In genomic region chr3:32472191-32472900, GRCm38 (mm10) we compare ENCODE assay signal across 13 mouse cellular contexts. TPM values are rescaled to one million over a fixed set of nuclear protein-coding genes. Genes with fewer than 3 reads are reported as not detected.
DNase-seq lines count a peak whose midpoint lies in the region; ATAC-seq lines count a peak whose summit lies in the region.
"Had no signal": no experiment of that assay in that cellular context is flagged by ENCODE, and none has a peak within 500 bp of the region (broad histone marks: within the 10 kb centered on the region; RNA-seq: fewer than 3 reads in every experiment).

No protein-coding gene starts in this region.

- 75% methylated on average over 14 of the region's 14 CpGs for WGBS in hindbrain, embryonic 11.5 days
- WGBS in hindbrain, embryonic 12.5 days = 74% methylated on average over 14 of the region's 14 CpGs
- WGBS in heart, embryonic 12.5 days = 45% methylated on average over 14 of the region's 14 CpGs
- 82% methylated on average over 14 of the region's 14 CpGs for WGBS in limb, embryonic 10.5 days

- no peak overlapping the region for H3K9ac ChIP-seq in hindbrain, embryonic 11.5 days (ENCODE audit: low read depth, low read length)
- no peak overlapping the region for H3K9ac ChIP-seq in hindbrain, embryonic 12.5 days
- no peak overlapping the region for H3K9ac ChIP-seq in heart, embryonic 12.5 days
- H3K9ac ChIP-seq: neural tube, embryonic 12.5 days had no signal

- H3K4me3 ChIP-seq in hindbrain, embryonic 11.5 days (ENCODE audit: low read depth, low read length) = no peak overlapping the region
- no peak overlapping the region for H3K4me3 ChIP-seq in hindbrain, embryonic 12.5 days
- H3K4me3 ChIP-seq in heart, embryonic 12.5 days = no peak overlapping the region
- no peak overlapping the region for H3K4me3 ChIP-seq in limb, embryonic 10.5 days
- H3K4me3 ChIP-seq: neural tube, embryonic 12.5 days had no signal

- H3K36me3 ChIP-seq in hindbrain, embryonic 11.5 days (ENCODE audit: control insufficient read depth, insufficient read depth, low read length) = no peaks in the 10 kb centered on the region
- H3K36me3 ChIP-seq in hindbrain, embryonic 12.5 days = no peaks in the 10 kb centered on the region
- H3K36me3 ChIP-seq in heart, embryonic 12.5 days = no peaks in the 10 kb centered on the region
- H3K36me3 ChIP-seq in limb, embryonic 10.5 days = no peaks in the 10 kb centered on the region
- H3K36me3 ChIP-seq: neural tube, embryonic 12.5 days had no signal

- H3K9me3 ChIP-seq in hindbrain, embryonic 11.5 days (ENCODE audit: control insufficient read depth, low read length) = no peaks in the 10 kb centered on the region
- no peaks in the 10 kb centered on the region for H3K9me3 ChIP-seq in hindbrain, embryonic 12.5 days (replicated peaks)
- no peaks in the 10 kb centered on the region for H3K9me3 ChIP-seq in heart, embryonic 12.5 days (replicated peaks)
- no peaks in the 10 kb centered on the region for H3K9me3 ChIP-seq in limb, embryonic 10.5 days (replicated peaks)
- H3K9me3 ChIP-seq: neural tube, embryonic 12.5 days had no signal

- no peak for ATAC-seq in hindbrain, embryonic 11.5 days (ENCODE audit: low FRiP score)
- no peak for ATAC-seq in hindbrain, embryonic 12.5 days (ENCODE audit: low FRiP score)
- ATAC-seq in common myeloid progenitor, adult 5-6 weeks (replicated peaks; ENCODE audit: low read depth, poor library complexity, severe bottlenecking) = 0 out of 2 replicates have a peak, but pooled peaks have one; percentile 29
- ATAC-seq in heart, embryonic 12.5 days (ENCODE audit: insufficient number of reproducible peaks, low FRiP score) = peak; percentile 57
- ATAC-seq: forebrain, embryonic 14.5 days had no signal

- H3K4me2 ChIP-seq in hindbrain, embryonic 11.5 days (replicated peaks; ENCODE audit: low read depth, low read length) = no peak overlapping the region
- H3K4me2 ChIP-seq in hindbrain, embryonic 12.5 days (replicated peaks) = no peak overlapping the region
- peak overlapping the region; percentile 35; the same call in 1 of the 2 replicates for H3K4me2 ChIP-seq in heart, embryonic 12.5 days
- H3K4me2 ChIP-seq: neural tube, embryonic 12.5 days had no signal

- no peaks in the 10 kb centered on the region for H3K4me1 ChIP-seq in hindbrain, embryonic 11.5 days (replicated peaks; ENCODE audit: control insufficient read depth, insufficient read depth, low read length)
- peaks cover 8% of the 10 kb centered on the region; the same call in 1 of the 2 replicates for H3K4me1 ChIP-seq in hindbrain, embryonic 12.5 days
- peaks cover 13% of the 10 kb centered on the region for H3K4me1 ChIP-seq in heart, embryonic 12.5 days (replicated peaks)
- H3K4me1 ChIP-seq in limb, embryonic 10.5 days = peaks cover 25% of the 10 kb centered on the region

- no peaks in the 10 kb centered on the region for H3K27me3 ChIP-seq in hindbrain, embryonic 11.5 days (ENCODE audit: control insufficient read depth, insufficient read depth, low read length)
- H3K27me3 ChIP-seq in hindbrain, embryonic 12.5 days = no peaks in the 10 kb centered on the region
- no peaks in the 10 kb centered on the region for H3K27me3 ChIP-seq in heart, embryonic 12.5 days (replicated peaks)
- H3K27me3 ChIP-seq in limb, embryonic 10.5 days (ENCODE audit: low read depth, poor library complexity, severe bottlenecking) = no peaks in the 10 kb centered on the region
- H3K27me3 ChIP-seq: neural tube, embryonic 12.5 days had no signal

- H3K27ac ChIP-seq in hindbrain, embryonic 11.5 days (ENCODE audit: low read depth, low read length) = no peak overlapping the region
- no peak overlapping the region for H3K27ac ChIP-seq in hindbrain, embryonic 12.5 days
- no peak overlapping the region for H3K27ac ChIP-seq in heart, embryonic 12.5 days (ENCODE audit: poor library complexity, severe bottlenecking)
- peak overlapping the region; percentile 31; the same call in 1 of the 2 replicates for H3K27ac ChIP-seq in limb, embryonic 10.5 days
- H3K27ac ChIP-seq: neural tube, embryonic 12.5 days had no signal

- DNase-seq in hindbrain, embryonic 11.5 days (ENCODE audit: low spot score) = peak; percentile 13
- peak; percentile 25 for DNase-seq in limb, embryonic 10.5 days (ENCODE audit: low spot score)
- DNase-seq in testis, postnatal 10 days (ENCODE audit: low spot score) = no peak
- DNase-seq in spleen, adult 12 weeks (ENCODE audit: low spot score) = no peak
- DNase-seq in frontal cortex, postnatal 36 days (ENCODE audit: low spot score in 2 of 2) = no peak
- DNase-seq: lung, postnatal 14 days had no signal

RNA-seq across cellular contexts. Expression of gene Kcnmb3, which starts 19.7 kb away (rescaled TPM):
- 0.12 TPM in 1 of 2 replicates, not detected in the other for polyA plus RNA-seq in hindbrain, embryonic 11.5 days (2014; fragmentation: Nextera tagmentation; extraction: Ambion mirVana)
- polyA plus RNA-seq in hindbrain, embryonic 12.5 days (2016; fragmentation: Nextera tagmentation; extraction: Ambion mirVana) = 0.12 and 0.13 TPM in 2 replicates
- not detected in 2 replicates for total RNA-seq in common myeloid progenitor, adult 5-6 weeks (2017)
- not detected in 2 replicates for polyA plus RNA-seq in heart, embryonic 12.5 days (2016; fragmentation: Nextera tagmentation; extraction: Ambion mirVana)
- polyA plus RNA-seq in limb, embryonic 10.5 days (2016; fragmentation: Nextera tagmentation; extraction: Ambion mirVana) = 0.09 and 0.14 TPM in 2 replicates
- polyA plus RNA-seq: embryonic facial prominence, embryonic 11.5 days; forebrain, embryonic 14.5 days; small intestine, adult 2 months had no signal

RNA-seq across cellular contexts. Expression of gene Zfp639, which starts 37.7 kb away (rescaled TPM):
- polyA plus RNA-seq in hindbrain, embryonic 11.5 days (2014; fragmentation: Nextera tagmentation; extraction: Ambion mirVana) = 48.0 and 48.1 TPM in 2 replicates
- polyA plus RNA-seq in hindbrain, embryonic 12.5 days (2016; fragmentation: Nextera tagmentation; extraction: Ambion mirVana) = 40.9 and 43.9 TPM in 2 replicates
- 48.8 and 58.3 TPM in 2 replicates for total RNA-seq in common myeloid progenitor, adult 5-6 weeks (2017)
- polyA plus RNA-seq in heart, embryonic 12.5 days (2016; fragmentation: Nextera tagmentation; extraction: Ambion mirVana) = 27.2 and 34.1 TPM in 2 replicates
- polyA plus RNA-seq in limb, embryonic 10.5 days (2016; fragmentation: Nextera tagmentation; extraction: Ambion mirVana) = 43.4 and 43.7 TPM in 2 replicates

RNA-seq across cellular contexts. Expression of gene Mfn1, which starts 56.9 kb away (rescaled TPM):
- 31.0 and 39.5 TPM in 2 replicates for polyA plus RNA-seq in hindbrain, embryonic 11.5 days (2014; fragmentation: Nextera tagmentation; extraction: Ambion mirVana)
- polyA plus RNA-seq in hindbrain, embryonic 12.5 days (2016; fragmentation: Nextera tagmentation; extraction: Ambion mirVana) = 48.4 and 55.3 TPM in 2 replicates
- total RNA-seq in common myeloid progenitor, adult 5-6 weeks (2017) = 32.8 and 48.1 TPM in 2 replicates
- polyA plus RNA-seq in heart, embryonic 12.5 days (2016; fragmentation: Nextera tagmentation; extraction: Ambion mirVana) = 71.3 and 85.5 TPM in 2 replicates
- 25.8 and 34.6 TPM in 2 replicates for polyA plus RNA-seq in limb, embryonic 10.5 days (2016; fragmentation: Nextera tagmentation; extraction: Ambion mirVana)

Comparison
In these comparisons a context has a peak if more than half of its experiments do, and no peak if none do; other contexts are left out.
1. ATAC-seq: peak in common myeloid progenitor, adult 5-6 weeks (single experiment) and heart, embryonic 12.5 days (single experiment); none in hindbrain, embryonic 11.5 days (single experiment) and hindbrain, embryonic 12.5 days (single experiment).
2. DNase-seq: peak in hindbrain, embryonic 11.5 days (single experiment) and limb, embryonic 10.5 days (single experiment); none in testis, postnatal 10 days (single experiment), spleen, adult 12 weeks (single experiment) and frontal cortex, postnatal 36 days (0 of 2).